Mouse (Mus musculus) midbrain, embryonic 13.5 days (tissue): ENCODE results near the gene Nqo2. TPM values are rescaled to one million over a fixed set of nuclear protein-coding genes. Genes with fewer than 3 reads are reported as not detected.

Experiments
- ATAC-seq: fragments of 200-750 bp; cut with Nextera tagmentation; 2 replicates; pipeline ENCODE4 v1.8.0; 2017; ENCODE audit warnings: mild to moderate bottlenecking, moderate TSS enrichment, moderate library complexity
- H3K27ac ChIP-seq: fragments of 300-500 bp; sonication (generic); 2 replicates; pipeline ENCODE4 v1.5.1; 2015; ENCODE audit warnings: inconsistent platforms, mild to moderate bottlenecking, moderate library complexity
- H3K27me3 ChIP-seq: fragments of 300-500 bp; sonication (generic); 2 replicates; pipeline ENCODE4 v1.6.1; 2015; ENCODE audit warnings: mild to moderate bottlenecking, inconsistent platforms
- H3K36me3 ChIP-seq: fragments of 300-500 bp; sonication (generic); 2 replicates; pipeline ENCODE4 v1.6.1; 2015; ENCODE audit warnings: mild to moderate bottlenecking, inconsistent platforms
- H3K4me1 ChIP-seq: fragments of 300-500 bp; sonication (generic); replicated peaks from 2 replicates; pipeline ENCODE4 v1.6.1; 2015; ENCODE audit warnings: inconsistent platforms
- H3K4me2 ChIP-seq: fragments of 300-500 bp; sonication (generic); replicated peaks from 2 replicates; pipeline ENCODE4 v1.6.1; 2015; ENCODE audit warnings: moderate library complexity, mild to moderate bottlenecking, inconsistent platforms
- H3K4me3 ChIP-seq: fragments of 300-500 bp; sonication (generic); replicated peaks from 2 replicates; pipeline ENCODE4 v1.5.1; 2015; ENCODE audit warnings: mild to moderate bottlenecking, inconsistent platforms
- H3K9ac ChIP-seq: fragments of 300-500 bp; sonication (generic); replicated peaks from 2 replicates; pipeline ENCODE4 v1.6.1; 2015; ENCODE audit warnings: mild to moderate bottlenecking, inconsistent platforms
- H3K9me3 ChIP-seq: fragments of 300-500 bp; sonication (generic); 2 replicates; pipeline ENCODE4 v1.6.1; 2016; ENCODE audit warnings: mild to moderate bottlenecking, inconsistent platforms
- WGBS: fragments of 180-500 bp; shearing (Covaris S2); methylation state at CpG from one replicate; pipeline ENCODE4 v1.1.7; 2015; 5-methylcytosine and 5-hydroxymethylcytosine counted together
- polyA plus RNA-seq: library from polyadenylated mRNA; unstranded; fragments of >200 nt; fragmentation: Nextera tagmentation; extraction: Ambion mirVana; gene quantifications from 2 replicates; pipeline ENCODE4 v1.2.1, GENCODE M21; 2015

Nqo2 gene
- polyA plus RNA-seq, 1 experiment from 2014 or later: 9.7 TPM

GRCm38 (mm10) chr13:34003058-34003457 is 38.6 kb downstream of the Nqo2 start:
- peak overlapping the region; percentile 60 for H3K4me2 ChIP-seq
- ATAC-seq: peak; percentile 12
- H3K9me3 ChIP-seq: no peaks in the 10 kb centered on the region
- 11% methylated on average over 5 of the region's 5 CpGs for WGBS
- no peaks in the 10 kb centered on the region for H3K36me3 ChIP-seq
- H3K4me1 ChIP-seq: peaks cover 18% of the 10 kb centered on the region
- H3K4me3 ChIP-seq: peak overlapping the region; percentile 83
- no peaks in the 10 kb centered on the region for H3K27me3 ChIP-seq
- peak overlapping the region; percentile 87 for H3K9ac ChIP-seq
- peak overlapping the region; percentile 89 for H3K27ac ChIP-seq

DNA sequence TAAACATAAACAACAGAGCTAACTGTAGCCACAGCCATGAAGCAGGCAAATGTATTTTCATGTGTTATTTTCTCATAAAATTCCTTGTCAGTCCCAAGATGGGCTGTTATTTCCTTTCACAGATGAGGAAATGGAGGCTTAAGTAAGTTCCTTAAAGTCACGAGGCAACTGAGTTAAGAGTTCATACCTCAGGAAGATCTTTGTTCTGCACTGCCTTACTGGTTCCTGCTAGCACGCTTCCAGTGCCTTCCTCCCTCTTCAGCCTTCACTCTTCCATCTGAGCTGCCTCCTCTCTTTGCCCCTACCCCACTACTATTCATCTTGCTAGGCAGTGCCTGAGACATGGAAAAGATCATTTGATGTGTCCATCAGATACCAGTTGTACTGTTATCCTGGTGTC is 42.7 kb downstream of the Nqo2 start:
- ATAC-seq: no peak

GRCm38 (mm10) chr13:34016927-34017569 is 52.6 kb downstream of the Nqo2 start:
- Histone ChIP-seq H3K36me3 (peaks cover 52% of the 10 kb centered on the region), H3K4me3 (no peak overlapping the region), H3K9me3 (no peaks in the 10 kb centered on the region), H3K27me3 (no peaks in the 10 kb centered on the region), H3K9ac (no peak overlapping the region), H3K27ac (no peak overlapping the region), H3K4me2 (no peak overlapping the region), H3K4me1 (no peaks in the 10 kb centered on the region)
- WGBS: 94% methylated on average over 9 of the region's 9 CpGs
- no peak for ATAC-seq

More for the DNA sequence above, 42.7 kb downstream of the Nqo2 start:
- Histone ChIP-seq H3K4me1 (peaks cover 6% of the 10 kb centered on the region), H3K27ac (no peak overlapping the region), H3K27me3 (no peaks in the 10 kb centered on the region), H3K9me3 (no peaks in the 10 kb centered on the region), H3K36me3 (no peaks in the 10 kb centered on the region), H3K9ac (no peak overlapping the region), H3K4me3 (no peak overlapping the region), H3K4me2 (no peak overlapping the region)
- WGBS: 77% methylated on average over 2 of the region's 2 CpGs

GRCm38 (mm10) chr13:34018521-34018920 is 54.0 kb downstream of the Nqo2 start:
- H3K4me2 ChIP-seq: no peak overlapping the region
- H3K27me3 ChIP-seq: no peaks in the 10 kb centered on the region
- ATAC-seq: no peak
- no peaks in the 10 kb centered on the region for H3K4me1 ChIP-seq
- H3K36me3 ChIP-seq: peaks cover 52% of the 10 kb centered on the region
- no peak overlapping the region for H3K4me3 ChIP-seq
- WGBS: 88% methylated on average over 1 of the region's 1 CpGs
- no peaks in the 10 kb centered on the region for H3K9me3 ChIP-seq
- H3K9ac ChIP-seq: no peak overlapping the region
- no peak overlapping the region for H3K27ac ChIP-seq

DNA sequence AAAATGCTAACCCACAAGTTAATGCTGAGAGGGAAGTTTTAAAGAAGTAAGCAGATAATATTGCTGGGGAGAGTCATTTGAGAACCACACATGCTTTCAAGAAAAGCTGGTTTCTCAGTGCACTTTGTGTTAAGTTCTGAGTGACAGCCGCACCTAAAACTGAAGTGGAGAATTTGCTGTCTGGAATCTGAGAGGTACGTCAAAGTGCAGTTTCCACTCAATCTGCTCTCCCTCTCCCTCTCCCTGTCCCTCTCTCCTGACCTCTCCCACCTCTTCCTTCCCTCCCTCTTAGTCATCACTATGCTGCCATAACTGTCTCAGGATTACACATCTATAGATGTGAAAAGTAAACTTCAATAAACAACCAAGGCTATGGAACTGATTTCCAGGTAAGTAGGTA is 57.5 kb downstream of the Nqo2 start:
- no peak for ATAC-seq
- Histone ChIP-seq H3K27ac (no peak overlapping the region), H3K4me3 (no peak overlapping the region), H3K9me3 (no peaks in the 10 kb centered on the region), H3K4me1 (no peaks in the 10 kb centered on the region), H3K27me3 (no peaks in the 10 kb centered on the region), H3K36me3 (peaks cover 24% of the 10 kb centered on the region), H3K4me2 (no peak overlapping the region), H3K9ac (no peak overlapping the region)
- WGBS: 89% methylated on average over 2 of the region's 2 CpGs

DNA sequence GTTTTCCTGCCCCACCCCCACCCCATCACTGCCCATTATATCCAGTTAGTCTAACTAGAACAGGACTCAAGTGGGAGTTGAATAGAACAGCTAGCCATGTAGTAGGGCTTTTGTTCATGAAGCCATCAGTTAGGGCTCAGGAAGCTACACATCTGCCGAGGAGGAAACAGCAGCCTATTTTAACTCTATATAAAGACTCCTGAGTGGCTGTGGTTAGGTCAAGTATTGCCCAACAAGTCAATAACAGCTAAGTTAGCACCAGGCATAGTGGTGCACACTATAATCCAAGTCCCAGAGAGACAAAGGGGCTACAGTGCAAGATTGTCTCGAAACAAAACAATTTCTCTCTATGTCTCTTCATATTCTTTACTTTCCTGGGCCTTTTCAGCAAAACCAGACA is 67.6 kb downstream of the Nqo2 start:
- H3K36me3 ChIP-seq: peaks cover 39% of the 10 kb centered on the region
- H3K27me3 ChIP-seq: no peaks in the 10 kb centered on the region
- no peak overlapping the region for H3K9ac ChIP-seq
- 69% methylated on average over 2 of the region's 2 CpGs for WGBS
- H3K9me3 ChIP-seq: no peaks in the 10 kb centered on the region
- H3K4me3 ChIP-seq: no peak overlapping the region
- peaks cover 4% of the 10 kb centered on the region for H3K4me1 ChIP-seq
- H3K27ac ChIP-seq: no peak overlapping the region
- no peak overlapping the region for H3K4me2 ChIP-seq
- ATAC-seq: no peak

- 89% methylated on average over 3 of the region's 3 CpGs for WGBS
- H3K4me1 ChIP-seq: peaks cover 21% of the 10 kb centered on the region
Observed at GRCm38 (mm10) chr13:34035424-34035823, 70.9 kb downstream of the Nqo2 start.

DNA sequence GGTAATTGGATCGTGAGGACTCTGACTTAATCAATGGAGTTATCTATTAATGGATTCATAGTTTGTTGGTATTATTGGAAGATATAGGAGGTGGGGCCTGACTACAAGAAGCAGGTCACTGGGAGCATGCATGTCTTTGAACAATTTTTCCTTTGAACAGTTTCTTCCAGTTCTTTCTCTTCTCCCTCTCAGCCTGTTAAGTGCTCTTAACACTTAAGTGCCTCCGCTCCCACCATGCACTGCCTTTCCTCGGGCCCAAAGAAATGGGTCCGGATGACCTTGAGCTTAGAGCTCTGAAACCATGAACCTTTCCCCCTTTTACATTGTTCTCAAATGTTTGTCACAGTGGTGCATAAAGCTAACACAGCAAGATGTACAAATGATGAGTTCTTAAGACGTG is 72.2 kb downstream of the Nqo2 start:
- no peaks in the 10 kb centered on the region for H3K27me3 ChIP-seq
- H3K4me2 ChIP-seq: peak overlapping the region; percentile 81; the same call in 1 of the 2 replicates
- WGBS: 74% methylated on average over 5 of the region's 5 CpGs
- ATAC-seq: peak; percentile 14
- H3K4me1 ChIP-seq: peaks cover 21% of the 10 kb centered on the region
- peaks cover 17% of the 10 kb centered on the region for H3K36me3 ChIP-seq
- H3K9me3 ChIP-seq: no peaks in the 10 kb centered on the region
- peak overlapping the region; percentile 83; the same call in 1 of the 2 replicates for H3K27ac ChIP-seq
- no peak overlapping the region for H3K4me3 ChIP-seq
- 0 out of 2 replicates have a peak overlapping the region, but pooled peaks have one; percentile 91 for H3K9ac ChIP-seq

More at GRCm38 (mm10) chr13:34035424-34035823, 70.9 kb downstream of the Nqo2 start:
- Histone ChIP-seq H3K9ac (no peak overlapping the region), H3K36me3 (peaks cover 27% of the 10 kb centered on the region), H3K4me3 (no peak overlapping the region), H3K27me3 (no peaks in the 10 kb centered on the region), H3K4me2 (no peak overlapping the region), H3K9me3 (no peaks in the 10 kb centered on the region), H3K27ac (no peak overlapping the region)
- no peak for ATAC-seq

DNA sequence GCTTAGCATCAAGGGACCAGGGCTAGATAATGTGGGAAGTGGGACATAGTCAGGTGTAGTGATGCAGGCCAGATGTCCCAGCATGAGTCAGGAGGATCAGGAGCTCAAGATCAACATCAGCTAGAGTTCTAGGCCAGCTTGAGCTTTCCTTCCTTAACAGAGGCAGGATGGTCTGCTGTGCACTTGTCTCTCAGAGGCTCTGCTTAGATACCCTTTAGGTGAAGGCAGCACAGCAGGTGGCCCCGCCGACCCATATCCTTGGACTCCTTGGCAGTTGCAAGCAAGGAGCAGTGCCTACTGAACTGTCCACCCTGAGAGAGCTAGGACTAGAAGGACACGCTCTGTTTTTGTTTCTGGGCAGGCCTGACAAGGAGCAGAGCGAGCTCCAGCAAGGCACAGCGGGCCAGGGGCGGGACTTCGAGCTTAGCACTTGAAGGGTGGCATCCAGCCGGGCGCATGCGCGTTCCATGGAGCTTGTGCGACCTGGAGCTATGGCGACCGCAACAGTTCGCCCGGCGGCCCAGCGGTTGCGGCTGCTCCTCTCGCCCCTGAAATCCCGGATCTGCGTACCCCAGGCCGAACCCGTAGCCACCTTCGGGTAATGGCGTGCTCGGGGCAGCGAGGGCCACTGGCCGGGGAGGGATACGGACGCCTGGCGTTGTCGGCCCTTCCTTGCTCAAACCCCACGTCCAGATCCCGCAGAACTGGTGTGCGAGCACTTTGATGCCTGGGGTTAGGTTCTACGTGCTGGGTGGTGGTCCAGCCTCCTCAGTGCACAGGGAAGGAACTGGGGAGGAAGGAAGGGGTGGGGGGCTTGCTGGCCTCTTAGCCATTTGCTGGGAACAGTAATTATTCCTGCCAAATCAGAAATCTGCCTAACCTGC is 72.9 kb downstream of the Nqo2 start, which contains the start of gene Bphl:
Gene Bphl (plus strand): TSS at position 426 of the 884 bp plus-strand sequence.
- ATAC-seq: peak; percentile 97
- H3K27me3 ChIP-seq: no peaks in the 10 kb centered on the region
- 1% methylated on average over 37 of the region's 37 CpGs for whole genome bisulfite sequencing
- H3K9ac ChIP-seq: peak within 1 kb of the TSS; percentile 91
- H3K4me2 ChIP-seq: peak within 1 kb of the TSS; percentile 81
- peaks cover 21% of the 10 kb centered on the region for H3K4me1 ChIP-seq
- peak within 1 kb of the TSS; percentile 75 for H3K4me3 ChIP-seq
- peak within 1 kb of the TSS; percentile 83 for H3K27ac ChIP-seq
- no peaks in the 10 kb centered on the region for H3K9me3 ChIP-seq
- H3K36me3 ChIP-seq: peaks cover 16% of the 10 kb centered on the region

DNA sequence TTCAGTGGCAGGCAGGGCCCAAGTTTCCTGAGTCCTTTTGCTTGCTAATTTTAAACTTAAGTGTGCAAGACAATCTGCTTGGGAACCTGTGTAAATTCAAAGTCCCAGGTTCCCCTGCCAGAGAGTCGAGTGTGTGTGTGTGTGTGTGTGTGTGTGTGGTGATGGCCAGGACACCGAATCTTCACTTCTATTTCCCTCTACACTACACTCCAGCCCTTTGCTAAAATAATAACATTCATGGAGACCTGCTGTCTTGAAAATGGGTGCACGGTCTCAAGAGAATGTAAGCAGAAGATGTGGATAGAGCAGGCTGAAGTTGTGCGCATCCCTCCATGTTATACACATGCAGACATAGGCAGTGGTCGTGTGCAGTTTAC is 73.6 kb downstream of the Nqo2 start:
- peaks cover 12% of the 10 kb centered on the region; the same call in 1 of the 2 replicates for H3K36me3 ChIP-seq
- 40% methylated on average over 5 of the region's 5 CpGs for WGBS
- peaks cover 23% of the 10 kb centered on the region for H3K4me1 ChIP-seq
- peak overlapping the region; percentile 91 for H3K9ac ChIP-seq
- peak; percentile 9 for ATAC-seq
- H3K4me3 ChIP-seq: peak overlapping the region; percentile 75
- H3K4me2 ChIP-seq: peak overlapping the region; percentile 81
- no peaks in the 10 kb centered on the region for H3K9me3 ChIP-seq
- no peaks in the 10 kb centered on the region for H3K27me3 ChIP-seq
- peak overlapping the region; percentile 83 for H3K27ac ChIP-seq
